Mouse (Mus musculus) lung, embryonic 16.5 days (tissue): Measurements from ENCODE around the gene Cpne8. TPM values are rescaled to one million over a fixed set of nuclear protein-coding genes. Genes with fewer than 3 reads are reported as not detected.
"Not testable (repeated sequence)": the region's sequence is repeated elsewhere in the genome, so short reads cannot be mapped to it uniquely, and the experiment has no call there.

ENCODE experiments used
- ATAC-seq: fragments of 200-750 bp; cut with Nextera tagmentation; 2 replicates; pipeline ENCODE4 v1.8.0; 2017; ENCODE audit warnings: low read depth, mild to moderate bottlenecking, moderate library complexity
- H3K27ac ChIP-seq: fragments of 300-500 bp; sonication (generic); 2 replicates; pipeline ENCODE4 v1.5.1; 2014; ENCODE audit warnings: mild to moderate bottlenecking, control low read depth, low read length
- H3K27me3 ChIP-seq: fragments of 300-500 bp; sonication (generic); 2 replicates; pipeline ENCODE4 v1.6.1; 2014; ENCODE audit warnings: low read depth, low read length, mixed read lengths; ENCODE audit not compliant: control insufficient read depth, insufficient read depth
- H3K36me3 ChIP-seq: fragments of 300-500 bp; sonication (generic); 2 replicates; pipeline ENCODE4 v1.6.1; 2014; ENCODE audit warnings: low read length; ENCODE audit not compliant: control insufficient read depth, insufficient read depth
- H3K4me1 ChIP-seq: fragments of 300-500 bp; sonication (generic); replicated peaks from 2 replicates; pipeline ENCODE4 v1.6.1; 2014; ENCODE audit warnings: low read length, mixed read lengths; ENCODE audit not compliant: control insufficient read depth, insufficient read depth
- H3K4me2 ChIP-seq: fragments of 300-500 bp; sonication (generic); 2 replicates; pipeline ENCODE4 v1.6.1; 2014; ENCODE audit warnings: low read depth, low read length, control low read depth
- H3K4me3 ChIP-seq: fragments of 300-500 bp; sonication (generic); 2 replicates; pipeline ENCODE4 v1.5.1; 2014; ENCODE audit warnings: mild to moderate bottlenecking, low read length, control low read depth
- H3K9ac ChIP-seq: fragments of 300-500 bp; sonication (generic); 2 replicates; pipeline ENCODE4 v1.6.1; 2014; ENCODE audit warnings: low read length, control low read depth
- H3K9me3 ChIP-seq: fragments of 300-500 bp; sonication (generic); 2 replicates; pipeline ENCODE4 v1.6.1; 2016; ENCODE audit warnings: low read length; ENCODE audit not compliant: control insufficient read depth
- WGBS: fragments of 180-500 bp; shearing (Covaris S2); extraction: QIAGEN DNeasy Blood & Tissue Kit; methylation state at CpG from one replicate; pipeline ENCODE4 v1.1.7; 2014; 5-methylcytosine and 5-hydroxymethylcytosine counted together
- polyA plus RNA-seq: library from polyadenylated mRNA; unstranded; fragments of >200 nt; fragmentation: Nextera tagmentation; extraction: Ambion mirVana; gene quantifications from 2 replicates; pipeline ENCODE4 v1.2.1, GENCODE M21; 2015

The Cpne8 gene
- polyA plus RNA-seq, 1 experiment from 2014 or later: 21.5 TPM

DNA sequence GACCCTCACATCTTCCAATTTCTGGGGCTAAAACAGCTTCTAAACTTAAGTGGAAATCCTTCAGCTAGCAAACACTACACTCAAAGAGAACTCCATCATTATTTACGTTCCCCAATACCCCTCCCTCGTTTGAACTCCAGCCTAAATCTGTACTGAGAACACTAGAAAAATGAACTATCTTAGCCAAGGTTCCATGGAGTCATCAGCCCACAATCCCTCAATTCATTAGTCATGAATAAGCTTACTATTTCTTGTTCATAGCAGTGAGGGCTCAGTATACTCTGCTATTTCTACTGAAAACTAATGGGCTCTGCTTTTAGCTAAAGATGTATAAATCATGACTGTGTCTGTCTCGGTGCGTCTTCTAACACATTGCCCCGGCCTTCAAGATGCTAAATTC, 55.0 kb downstream of the Cpne8 start:
- Histone ChIP-seq H3K4me3 (no peak overlapping the region), H3K4me2 (no peak overlapping the region), H3K9me3 (no peaks in the 10 kb centered on the region), H3K9ac (no peak overlapping the region), H3K27me3 (no peaks in the 10 kb centered on the region), H3K4me1 (no peaks in the 10 kb centered on the region), H3K27ac (no peak overlapping the region), H3K36me3 (no peaks in the 10 kb centered on the region)
- WGBS: 60% methylated on average over 5 of the region's 5 CpGs
- ATAC-seq: no peak

DNA sequence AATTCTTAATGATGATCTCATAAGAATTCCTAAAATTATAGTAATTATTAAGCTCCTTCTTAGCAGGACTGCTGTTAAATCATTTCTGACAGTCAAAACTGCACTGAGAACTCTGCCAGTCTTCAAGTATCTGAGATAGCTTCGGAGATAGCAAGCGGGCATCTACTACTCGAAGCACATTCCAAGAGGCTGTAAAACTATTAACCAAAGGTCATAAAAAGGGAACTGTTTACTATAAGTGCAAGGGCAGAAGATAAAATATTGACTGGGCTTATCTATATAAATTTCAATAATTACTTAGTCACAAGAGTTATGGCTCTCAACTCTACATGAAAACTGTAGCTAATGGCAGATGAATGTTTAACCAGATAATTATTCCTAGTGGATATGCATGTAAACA, 57.2 kb downstream of the Cpne8 start:
- Histone ChIP-seq H3K4me2 (no peak overlapping the region), H3K4me1 (no peaks in the 10 kb centered on the region), H3K36me3 (no peaks in the 10 kb centered on the region), H3K27ac (no peak overlapping the region), H3K9ac (no peak overlapping the region), H3K9me3 (no peaks in the 10 kb centered on the region), H3K27me3 (no peaks in the 10 kb centered on the region), H3K4me3 (no peak overlapping the region)
- ATAC-seq: no peak
- WGBS: 62% methylated on average over 3 of the region's 3 CpGs

DNA sequence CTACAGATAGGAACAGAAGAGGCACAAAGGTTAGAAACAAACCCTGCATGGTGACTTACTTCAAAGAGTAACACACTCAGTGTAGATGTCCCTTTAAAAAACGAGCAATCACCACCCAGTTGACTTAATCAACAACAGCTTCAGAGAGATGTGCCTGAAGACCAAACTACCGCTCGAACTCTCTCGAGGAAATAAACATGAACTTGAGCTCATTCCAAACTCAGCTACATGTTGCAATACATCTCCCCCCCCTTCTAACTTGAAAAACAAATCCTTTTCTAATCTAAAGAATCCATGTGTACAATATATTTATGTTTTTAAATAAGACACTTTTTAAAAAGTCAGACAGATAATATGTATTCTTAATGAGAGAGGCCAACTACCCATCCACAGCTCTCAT, 59.5 kb downstream of the Cpne8 start:
- Histone ChIP-seq H3K27me3 (no peaks in the 10 kb centered on the region), H3K36me3 (no peaks in the 10 kb centered on the region), H3K4me1 (no peaks in the 10 kb centered on the region; the same call in 1 of the 2 replicates), H3K27ac (no peak overlapping the region), H3K4me3 (no peak overlapping the region), H3K9me3 (no peaks in the 10 kb centered on the region), H3K4me2 (no peak overlapping the region), H3K9ac (no peak overlapping the region)
- no peak for ATAC-seq
- 34% methylated on average over 4 of the region's 4 CpGs for WGBS

DNA sequence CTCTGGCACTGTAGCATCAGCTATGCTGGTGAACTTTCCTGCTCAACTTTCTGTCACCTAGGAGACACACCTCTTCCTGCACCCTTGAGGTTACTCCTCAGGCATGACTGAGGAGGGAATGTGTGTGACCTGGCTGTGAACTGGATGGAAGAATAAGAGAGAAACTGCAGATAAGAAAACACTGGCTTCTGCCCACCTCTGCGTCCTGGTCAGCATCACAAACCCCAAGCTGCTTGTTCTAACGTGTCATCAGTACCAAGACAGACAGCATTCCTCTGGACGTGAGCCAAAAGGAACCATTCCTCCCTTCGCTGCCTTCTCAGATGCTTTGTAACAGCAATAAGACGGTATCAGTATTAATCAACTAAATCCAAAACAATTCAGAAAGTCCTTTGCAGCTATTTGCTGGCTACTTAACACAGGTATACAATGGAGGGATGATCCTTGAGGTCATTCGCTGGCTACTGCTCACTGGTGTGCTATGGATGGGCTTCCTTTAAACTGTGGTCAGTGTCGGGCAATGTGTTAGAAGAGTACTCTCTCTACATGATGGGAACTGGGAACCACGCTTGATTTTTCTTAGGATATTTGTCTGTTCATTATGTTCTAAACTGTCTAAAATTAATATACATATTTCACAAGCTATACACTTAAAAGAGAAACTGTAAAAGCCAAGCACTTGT, 63.0 kb downstream of the Cpne8 start:
- no peaks in the 10 kb centered on the region for H3K9me3 ChIP-seq
- no peak overlapping the region for H3K9ac ChIP-seq
- H3K27me3 ChIP-seq: no peaks in the 10 kb centered on the region
- no peak for ATAC-seq
- H3K4me1 ChIP-seq: peaks cover 3% of the 10 kb centered on the region; the same call in 1 of the 2 replicates
- no peak overlapping the region for H3K4me2 ChIP-seq
- no peaks in the 10 kb centered on the region for H3K36me3 ChIP-seq
- no peak overlapping the region for H3K4me3 ChIP-seq
- no peak overlapping the region for H3K27ac ChIP-seq
- WGBS: 39% methylated on average over 8 of the region's 8 CpGs

DNA sequence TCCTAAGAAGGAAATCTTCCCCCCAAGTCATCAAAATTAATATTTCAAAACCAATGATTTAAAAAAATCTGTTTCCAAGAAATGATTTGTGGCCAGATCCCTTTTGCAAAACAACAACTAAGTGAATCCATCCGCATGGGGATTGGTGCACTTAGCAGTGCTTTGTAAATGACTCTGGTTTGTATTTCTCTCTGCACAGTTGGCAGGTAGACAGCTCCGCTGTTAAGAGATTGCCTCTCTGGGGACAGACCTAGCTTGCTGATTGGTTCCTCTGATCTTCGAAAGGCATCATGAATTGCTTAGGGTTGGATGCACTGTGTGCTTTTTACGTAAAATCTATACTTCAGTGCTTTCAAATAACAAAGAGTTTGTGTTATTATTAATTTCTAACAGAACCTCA, 68.5 kb downstream of the Cpne8 start:
- ATAC-seq, H3K9me3 ChIP-seq, H3K4me3 ChIP-seq, H3K9ac ChIP-seq, H3K27ac ChIP-seq, H3K4me1 ChIP-seq, H3K27me3 ChIP-seq, H3K4me2 ChIP-seq, H3K36me3 ChIP-seq: not testable (repeated sequence)
- WGBS: 85% methylated on average over 4 of the region's 4 CpGs

DNA sequence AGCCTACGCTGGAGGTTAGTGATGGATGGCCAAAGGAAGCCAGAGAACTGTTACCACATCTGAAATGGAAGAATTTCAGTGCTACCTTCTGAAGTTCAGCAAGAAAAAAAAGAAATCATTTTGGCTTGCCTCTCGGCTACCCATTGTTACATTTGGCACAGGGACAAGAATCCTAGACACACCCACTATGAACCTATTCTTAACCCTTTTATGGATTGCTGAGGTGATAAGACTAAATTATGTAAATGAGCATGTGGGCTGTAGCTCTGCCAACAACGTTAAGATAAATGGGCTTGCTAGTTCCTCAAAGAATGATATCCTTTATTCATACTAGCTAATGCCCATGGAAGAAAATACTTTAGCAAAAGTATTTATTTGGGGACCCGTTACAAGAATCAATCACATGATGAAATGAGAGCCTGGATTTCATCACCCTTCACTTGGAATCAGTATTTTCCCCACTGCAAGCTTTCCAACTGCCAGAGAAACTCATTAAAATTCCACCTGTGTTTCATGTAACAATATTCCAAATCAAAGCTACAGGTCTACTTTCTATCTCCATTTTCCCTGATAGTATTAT, 69.3 kb downstream of the Cpne8 start:
- H3K36me3 ChIP-seq: no peaks in the 10 kb centered on the region
- H3K4me1 ChIP-seq: peaks cover 3% of the 10 kb centered on the region; the same call in 1 of the 2 replicates
- 30% methylated on average over 4 of the region's 4 CpGs for WGBS
- H3K9me3 ChIP-seq: no peaks in the 10 kb centered on the region
- no peak overlapping the region for H3K4me2 ChIP-seq
- ATAC-seq: no peak
- H3K9ac ChIP-seq: no peak overlapping the region
- H3K27me3 ChIP-seq: no peaks in the 10 kb centered on the region
- no peak overlapping the region for H3K27ac ChIP-seq
- H3K4me3 ChIP-seq: no peak overlapping the region

DNA sequence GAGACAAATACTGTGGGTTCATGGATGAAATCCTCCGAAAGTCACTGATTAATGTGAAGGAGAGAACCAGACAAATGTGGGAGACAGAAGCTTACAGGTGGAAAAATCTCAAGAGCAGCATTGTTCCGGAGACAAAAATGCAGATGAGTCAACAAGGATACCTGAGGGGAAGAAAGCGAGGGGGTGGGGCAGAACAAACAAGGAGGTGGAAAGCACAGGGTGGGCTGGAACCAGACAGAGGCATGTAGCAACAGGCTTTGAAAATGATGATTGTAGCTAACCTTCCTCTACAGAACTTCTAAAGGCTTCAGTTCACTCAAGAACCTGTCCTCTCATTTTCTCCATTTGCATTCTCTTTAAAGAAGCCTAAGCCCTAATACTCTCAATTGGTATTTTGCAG, 70.9 kb downstream of the Cpne8 start:
- Histone ChIP-seq H3K9ac (no peak overlapping the region), H3K4me2 (no peak overlapping the region), H3K27ac (no peak overlapping the region), H3K27me3 (no peaks in the 10 kb centered on the region), H3K9me3 (no peaks in the 10 kb centered on the region), H3K4me3 (no peak overlapping the region), H3K4me1 (no peaks in the 10 kb centered on the region; the same call in 1 of the 2 replicates), H3K36me3 (no peaks in the 10 kb centered on the region)
- no peak for ATAC-seq
- 58% methylated on average over 3 of the region's 3 CpGs for WGBS

DNA sequence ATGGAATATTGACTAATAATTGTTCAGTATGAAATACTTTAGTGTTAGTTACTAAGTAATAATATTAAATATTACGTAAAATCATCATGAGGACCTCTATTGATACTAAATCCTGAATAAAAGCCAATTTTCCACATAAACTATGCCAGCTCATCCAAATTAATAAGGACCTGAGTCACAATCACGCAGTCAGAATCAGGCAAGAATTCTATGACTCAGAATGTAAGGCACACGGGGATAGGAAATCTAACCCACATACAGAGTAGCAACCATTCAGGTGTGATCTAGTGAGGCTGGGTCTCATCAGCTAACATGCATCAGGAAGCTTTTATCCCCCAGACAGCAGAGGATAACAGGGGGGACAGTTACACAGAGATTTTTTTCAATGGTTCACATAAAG, 72.1 kb downstream of the Cpne8 start:
- no peak for ATAC-seq
- H3K9me3 ChIP-seq: no peaks in the 10 kb centered on the region
- H3K4me2 ChIP-seq: no peak overlapping the region
- no peaks in the 10 kb centered on the region for H3K27me3 ChIP-seq
- WGBS: 80% methylated on average over 3 of the region's 3 CpGs
- no peak overlapping the region for H3K27ac ChIP-seq
- H3K36me3 ChIP-seq: no peaks in the 10 kb centered on the region
- H3K4me3 ChIP-seq: no peak overlapping the region
- H3K9ac ChIP-seq: no peak overlapping the region
- H3K4me1 ChIP-seq: no peaks in the 10 kb centered on the region; the same call in 1 of the 2 replicates

DNA sequence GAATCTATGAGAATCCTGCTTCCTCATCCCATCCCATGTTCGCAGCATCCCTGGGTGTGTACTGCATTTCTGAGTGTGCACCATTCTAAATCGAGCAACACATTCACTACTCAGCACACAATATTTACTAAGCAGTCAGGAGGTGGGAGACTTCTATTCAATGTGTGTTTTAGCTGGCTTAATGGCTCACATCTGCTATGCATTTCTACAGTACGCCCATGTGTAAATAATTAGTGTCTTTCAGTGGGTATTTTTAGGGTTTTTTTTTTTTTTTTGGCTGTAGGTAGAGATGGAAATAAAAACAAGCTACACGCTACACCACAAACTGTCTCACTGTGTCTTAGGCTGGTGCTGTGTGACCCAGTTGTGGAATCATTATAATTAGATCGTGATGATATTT, 75.6 kb downstream of the Cpne8 start:
- Histone ChIP-seq H3K27me3 (no peaks in the 10 kb centered on the region), H3K9me3 (no peaks in the 10 kb centered on the region), H3K4me3 (no peak overlapping the region), H3K9ac (no peak overlapping the region), H3K4me2 (no peak overlapping the region), H3K4me1 (no peaks in the 10 kb centered on the region), H3K36me3 (no peaks in the 10 kb centered on the region), H3K27ac (no peak overlapping the region)
- ATAC-seq: no peak
- 79% methylated on average over 5 of the region's 5 CpGs for WGBS
